Mouse (Mus musculus) G1E (cell line): Measurements from ENCODE around the gene Serf2.

Experiments used
- CTCF ChIP-seq: IDR thresholded peaks from 2 replicates; pipeline ENCODE4 v1.5.1; 2012; ENCODE audit warnings: low read depth, low read length, inconsistent platforms, mixed read lengths
- GATA1 ChIP-seq: IDR thresholded peaks from 2 replicates; pipeline ENCODE4 v1.6.1; 2012; ENCODE audit warnings: borderline replicate concordance, low read length, inconsistent platforms, mixed read lengths
- POLR2AphosphoS5 ChIP-seq: IDR thresholded peaks from 2 replicates; pipeline ENCODE4 v1.6.1; 2012; ENCODE audit warnings: low read depth, low read length, inconsistent platforms; ENCODE audit not compliant: insufficient replicate concordance
- TAL1 ChIP-seq: conservative IDR thresholded peaks from 2 replicates; pipeline ENCODE4 v1.6.1; 2012; ENCODE audit warnings: low read depth, low read length, inconsistent platforms, mixed read lengths

GRCm38 (mm10) chr2:121416356-121416755 lies 32.6 kb upstream of the Serf2 start:
- no peak for TF ChIP-seq POLR2AphosphoS5
- no peak for TF ChIP-seq CTCF
- TF ChIP-seq TAL1: no peak
- TF ChIP-seq GATA1: no peak
